Mouse (Mus musculus) liver, adult (tissue): ENCODE results near the gene Zfp384.

Experiments used
- GATA4 ChIP-seq: IDR thresholded peaks from 2 replicates; pipeline ENCODE4 v1.6.1; 2014; ENCODE audit warnings: mild to moderate bottlenecking, low read length; ENCODE audit not compliant: insufficient replicate concordance

The Zfp384 gene

GRCm38 (mm10) chr6:125051237-125051636 is 42.3 kb downstream of the Zfp384 start:
- TF ChIP-seq GATA4 = no peak

GRCm38 (mm10) chr6:125061493-125061892 is 52.5 kb downstream of the Zfp384 start:
- no peak for TF ChIP-seq GATA4

- TF ChIP-seq GATA4 = no peak
These were observed 53.6 kb downstream of the Zfp384 start for GRCm38 (mm10) chr6:125062511-125062910.

- no peak for TF ChIP-seq GATA4
These were observed 55.0 kb downstream of the Zfp384 start for GRCm38 (mm10) chr6:125063906-125064305.

- TF ChIP-seq GATA4 = no peak
These were observed 58.6 kb downstream of the Zfp384 start, which contains the start of gene Lpar5 for GRCm38 (mm10) chr6:125067571-125067995. Gene Lpar5, plus strand, starts transcription at chr6:125067920.

GRCm38 (mm10) chr6:125071170-125071895 is 62.4 kb downstream of the Zfp384 start:
- TF ChIP-seq GATA4 = no peak

GRCm38 (mm10) chr6:125071896-125072279 is 62.9 kb downstream of the Zfp384 start:
- TF ChIP-seq GATA4 = no peak

- TF ChIP-seq GATA4 = no peak
These were observed 64.9 kb downstream of the Zfp384 start for GRCm38 (mm10) chr6:125073825-125074224.

- no peak for TF ChIP-seq GATA4
These were observed 72.4 kb downstream of the Zfp384 start for GRCm38 (mm10) chr6:125081394-125081793.

GRCm38 (mm10) chr6:125081797-125082560 is 73.0 kb downstream of the Zfp384 start:
- no peak for TF ChIP-seq GATA4

GRCm38 (mm10) chr6:125082801-125083386 is 73.9 kb downstream of the Zfp384 start:
- no peak for TF ChIP-seq GATA4

- no peak for TF ChIP-seq GATA4
These were observed 75.5 kb downstream of the Zfp384 start for GRCm38 (mm10) chr6:125084424-125084823.
